ENCODE assay signal across 8 mouse cellular contexts in genomic region chr13:107100852-107101325, GRCm38 (mm10).
DNase-seq lines count a peak whose midpoint lies in the region; ATAC-seq lines count a peak whose summit lies in the region.

No protein-coding gene starts in this region.

- peak; percentile 7 for DNase-seq in CD4-positive helper T cell, adult 2 months (ENCODE audit: low read depth, low spot score)
- DNase-seq in c-Kit-positive CD71-negative TER-119-negative erythroid progenitor cells, embryonic 14.5 days (ENCODE audit: low read depth): peak; percentile 70
- peak; percentile 8 to 24 for DNase-seq in heart, postnatal 36 days
- DNase-seq in cerebellum, postnatal 25 days: no peak
- no peak for DNase-seq in left cerebral cortex, postnatal 4 days
- DNase-seq in layer of hippocampus, postnatal 14 days (ENCODE audit: low spot score in 2 of 2): no peak
- no peak for DNase-seq in layer of hippocampus, adult 8-10 months (ENCODE audit: low spot score in 2 of 2)

- intact Hi-C loops in heart, postnatal 36 days (cut with DNase I): loop anchor here (5.0 to 10.0 kb wide), 3 partner anchors 124 to 226 kb away; partner anchors contain the start of gene Dimt1
- intact Hi-C loops in left cerebral cortex, postnatal 4 days (cut with DNase I): loop anchor here (5.0 to 10.0 kb wide), 3 partner anchors 784 to 1051 kb away; partner anchors contain the start of gene Smim15

- ATAC-seq in megakaryocyte-erythroid progenitor cell, adult 5-6 weeks (replicated peaks; ENCODE audit: low FRiP score, low TSS enrichment, poor library complexity, severe bottlenecking): peak; percentile 89

Comparison
In these comparisons a context has a peak if more than half of its experiments do, and no peak if none do; other contexts are left out.
1. DNase-seq: peak in CD4-positive helper T cell, adult 2 months (single experiment), c-Kit-positive CD71-negative TER-119-negative erythroid progenitor cells, embryonic 14.5 days (single experiment) and heart, postnatal 36 days (2 of 2); none in cerebellum, postnatal 25 days (0 of 2), left cerebral cortex, postnatal 4 days (single experiment), layer of hippocampus, postnatal 14 days (0 of 2) and layer of hippocampus, adult 8-10 months (0 of 2).